Mouse (Mus musculus) hindbrain, embryonic 16.5 days (tissue): ENCODE measurements around the gene Hsd17b12. TPM values are rescaled to one million over a fixed set of nuclear protein-coding genes. Genes with fewer than 3 reads are reported as not detected.

Source experiments
- ATAC-seq: fragments of 200-750 bp; cut with Nextera tagmentation; 2 replicates; pipeline ENCODE4 v1.8.0; 2017; ENCODE audit warnings: moderate TSS enrichment, moderate library complexity
- H3K27ac ChIP-seq: fragments of 300-500 bp; sonication (generic); 2 replicates; pipeline ENCODE4 v1.5.1; 2014; ENCODE audit warnings: low read depth, mild to moderate bottlenecking, control low read depth, low read length, moderate library complexity
- H3K27me3 ChIP-seq: fragments of 300-500 bp; sonication (generic); replicated peaks from 2 replicates; pipeline ENCODE4 v1.6.1; 2014; ENCODE audit warnings: low read length; ENCODE audit not compliant: control insufficient read depth, insufficient read depth
- H3K36me3 ChIP-seq: fragments of 300-500 bp; sonication (generic); 2 replicates; pipeline ENCODE4 v1.6.1; 2014; ENCODE audit warnings: mild to moderate bottlenecking, low read length, moderate library complexity, mixed read lengths; ENCODE audit not compliant: control insufficient read depth, insufficient read depth
- H3K4me1 ChIP-seq: fragments of 300-500 bp; sonication (generic); 2 replicates; pipeline ENCODE4 v1.6.1; 2014; ENCODE audit warnings: low read depth, low read length; ENCODE audit not compliant: control insufficient read depth, insufficient read depth
- H3K4me2 ChIP-seq: fragments of 300-500 bp; sonication (generic); 2 replicates; pipeline ENCODE4 v1.6.1; 2014; ENCODE audit warnings: mild to moderate bottlenecking, low read length, control low read depth, moderate library complexity
- H3K4me3 ChIP-seq: fragments of 300-500 bp; sonication (generic); 2 replicates; pipeline ENCODE4 v1.5.1; 2014; ENCODE audit warnings: mild to moderate bottlenecking, low read length, control low read depth, moderate library complexity
- H3K9ac ChIP-seq: fragments of 300-500 bp; sonication (generic); 2 replicates; pipeline ENCODE4 v1.6.1; 2014; ENCODE audit warnings: low read depth, mild to moderate bottlenecking, control low read depth, low read length, moderate library complexity
- H3K9me3 ChIP-seq: fragments of 300-500 bp; sonication (generic); 2 replicates; pipeline ENCODE4 v1.6.1; 2014; ENCODE audit warnings: mild to moderate bottlenecking, low read length, moderate library complexity; ENCODE audit not compliant: control insufficient read depth
- WGBS: fragments of 180-500 bp; shearing (Covaris S2); extraction: QIAGEN DNeasy Blood & Tissue Kit; methylation state at CpG from one replicate; pipeline ENCODE4 v1.1.7; 2014; 5-methylcytosine and 5-hydroxymethylcytosine counted together
- polyA plus RNA-seq: library from polyadenylated mRNA; unstranded; fragments of >200 nt; fragmentation: Nextera tagmentation; extraction: Ambion mirVana; gene quantifications from 2 replicates; pipeline ENCODE4 v1.2.1, GENCODE M21; 2015

The Hsd17b12 gene
- polyA plus RNA-seq, 1 experiment from 2014 or later = 171 TPM

GRCm38 (mm10) chr2:94051952-94052351 is 105.8 kb downstream of the Hsd17b12 start:
- 84% methylated on average over 5 of the region's 5 CpGs for WGBS
- peaks cover 18% of the 10 kb centered on the region for H3K4me1 ChIP-seq
- no peak overlapping the region for H3K9ac ChIP-seq
- ATAC-seq = no peak
- no peak overlapping the region for H3K4me3 ChIP-seq
- no peak overlapping the region for H3K27ac ChIP-seq
- no peaks in the 10 kb centered on the region for H3K27me3 ChIP-seq
- H3K36me3 ChIP-seq = no peaks in the 10 kb centered on the region
- no peaks in the 10 kb centered on the region for H3K9me3 ChIP-seq
- no peak overlapping the region for H3K4me2 ChIP-seq

GRCm38 (mm10) chr2:94050901-94051300 is 106.9 kb downstream of the Hsd17b12 start:
- H3K4me3 ChIP-seq = no peak overlapping the region
- H3K27ac ChIP-seq = no peak overlapping the region
- no peaks in the 10 kb centered on the region for H3K27me3 ChIP-seq
- no peak overlapping the region for H3K4me2 ChIP-seq
- H3K36me3 ChIP-seq = no peaks in the 10 kb centered on the region
- ATAC-seq = no peak
- H3K4me1 ChIP-seq = peaks cover 18% of the 10 kb centered on the region
- no peaks in the 10 kb centered on the region for H3K9me3 ChIP-seq
- no peak overlapping the region for H3K9ac ChIP-seq
- 96% methylated on average over 3 of the region's 3 CpGs for WGBS

- H3K4me2 ChIP-seq = peak overlapping the region; percentile 16; the same call in 1 of the 2 replicates
- no peaks in the 10 kb centered on the region for H3K9me3 ChIP-seq
- ATAC-seq = peak; percentile 77
- no peak overlapping the region for H3K4me3 ChIP-seq
- WGBS = 48% methylated on average over 5 of the region's 5 CpGs
- H3K36me3 ChIP-seq = no peaks in the 10 kb centered on the region
- H3K27me3 ChIP-seq = no peaks in the 10 kb centered on the region
- H3K4me1 ChIP-seq = peaks cover 25% of the 10 kb centered on the region
- H3K27ac ChIP-seq = peak overlapping the region; percentile 73
- no peak overlapping the region for H3K9ac ChIP-seq
Measured at GRCm38 (mm10) chr2:94049471-94050176, 108.1 kb downstream of the Hsd17b12 start.

GRCm38 (mm10) chr2:94048733-94049470 is 108.9 kb downstream of the Hsd17b12 start:
- H3K4me2 ChIP-seq = peak overlapping the region; percentile 16; the same call in 1 of the 2 replicates
- peaks cover 29% of the 10 kb centered on the region for H3K4me1 ChIP-seq
- WGBS = 63% methylated on average over 5 of the region's 5 CpGs
- no peaks in the 10 kb centered on the region for H3K9me3 ChIP-seq
- no peaks in the 10 kb centered on the region for H3K27me3 ChIP-seq
- no peak overlapping the region for H3K4me3 ChIP-seq
- peak overlapping the region; percentile 73 for H3K27ac ChIP-seq
- ATAC-seq = 0 out of 2 replicates have a peak, but pooled peaks have one; percentile 34
- no peaks in the 10 kb centered on the region for H3K36me3 ChIP-seq
- H3K9ac ChIP-seq = no peak overlapping the region

- H3K9ac ChIP-seq = no peak overlapping the region
- H3K4me1 ChIP-seq = peaks cover 31% of the 10 kb centered on the region
- no peaks in the 10 kb centered on the region for H3K36me3 ChIP-seq
- no peak overlapping the region for H3K4me2 ChIP-seq
- H3K27me3 ChIP-seq = no peaks in the 10 kb centered on the region
- 25% methylated on average over 1 of the region's 1 CpGs for WGBS
- no peaks in the 10 kb centered on the region for H3K9me3 ChIP-seq
- H3K4me3 ChIP-seq = no peak overlapping the region
- ATAC-seq = no peak
- peak overlapping the region; percentile 73 for H3K27ac ChIP-seq
Measured at GRCm38 (mm10) chr2:94048271-94048670, 109.5 kb downstream of the Hsd17b12 start.

GRCm38 (mm10) chr2:94045411-94046090 is 112.2 kb downstream of the Hsd17b12 start:
- H3K4me2 ChIP-seq = no peak overlapping the region
- WGBS = 57% methylated on average over 6 of the region's 6 CpGs
- H3K9me3 ChIP-seq = no peaks in the 10 kb centered on the region
- no peak for ATAC-seq
- H3K36me3 ChIP-seq = no peaks in the 10 kb centered on the region
- no peaks in the 10 kb centered on the region for H3K27me3 ChIP-seq
- no peak overlapping the region for H3K9ac ChIP-seq
- no peak overlapping the region for H3K27ac ChIP-seq
- peaks cover 31% of the 10 kb centered on the region for H3K4me1 ChIP-seq
- no peak overlapping the region for H3K4me3 ChIP-seq

GRCm38 (mm10) chr2:94044174-94044573 is 113.6 kb downstream of the Hsd17b12 start:
- Histone ChIP-seq H3K4me1 (peaks cover 22% of the 10 kb centered on the region), H3K36me3 (no peaks in the 10 kb centered on the region), H3K9me3 (no peaks in the 10 kb centered on the region), H3K4me3 (no peak overlapping the region), H3K27ac (no peak overlapping the region), H3K27me3 (no peaks in the 10 kb centered on the region), H3K4me2 (no peak overlapping the region), H3K9ac (no peak overlapping the region)
- ATAC-seq = no peak
- WGBS = 65% methylated on average over 2 of the region's 2 CpGs

GRCm38 (mm10) chr2:94043662-94044061 is 114.1 kb downstream of the Hsd17b12 start:
- ATAC-seq = peak; percentile 79
- 29% methylated on average over 5 of the region's 5 CpGs for WGBS

GRCm38 (mm10) chr2:94042461-94042860 is 115.3 kb downstream of the Hsd17b12 start:
- H3K4me1 ChIP-seq = peaks cover 13% of the 10 kb centered on the region
- H3K27ac ChIP-seq = no peak overlapping the region
- no peaks in the 10 kb centered on the region for H3K9me3 ChIP-seq
- ATAC-seq = no peak
- H3K27me3 ChIP-seq = no peaks in the 10 kb centered on the region
- H3K4me3 ChIP-seq = no peak overlapping the region
- H3K9ac ChIP-seq = no peak overlapping the region
- H3K36me3 ChIP-seq = no peaks in the 10 kb centered on the region
- 93% methylated on average over 3 of the region's 3 CpGs for WGBS
- H3K4me2 ChIP-seq = no peak overlapping the region

More at GRCm38 (mm10) chr2:94043662-94044061, 114.1 kb downstream of the Hsd17b12 start:
- Histone ChIP-seq H3K4me3 (no peak overlapping the region), H3K27ac (0 out of 2 replicates have a peak overlapping the region, but pooled peaks have one; percentile 20), H3K9me3 (no peaks in the 10 kb centered on the region), H3K9ac (no peak overlapping the region), H3K4me2 (peak overlapping the region; percentile 23; the same call in 1 of the 2 replicates), H3K36me3 (no peaks in the 10 kb centered on the region), H3K4me1 (peaks cover 18% of the 10 kb centered on the region), H3K27me3 (no peaks in the 10 kb centered on the region)
